Mouse (Mus musculus) inflammation-experienced regulatory T-cells, adult 6 months (primary cell): Measurements from ENCODE around the gene Slc9a8. TPM values are rescaled to one million over a fixed set of nuclear protein-coding genes. Genes with fewer than 3 reads are reported as not detected.
A peak's percentile ranks its signal among the peaks of the same experiment; 100 is the strongest.
"Not testable (repeated sequence)": the region's sequence is repeated elsewhere in the genome, so short reads cannot be mapped to it uniquely, and the experiment has no call there.

Experiments
- ATAC-seq: one replicate; pipeline ENCODE4 v1.8.0; 2017
- polyA plus RNA-seq, 3 experiments: library from polyadenylated mRNA; unstranded; fragments of 100-300 nt; shearing (Covaris generic); gene quantifications; one replicate each; pipeline ENCODE4 v1.2.1; 2017

The Slc9a8 gene
- 10 to 100 TPM; 28.6 to 62.5 (median 41.6) TPM for polyA plus RNA-seq

- ATAC-seq = peak; percentile 76
Measured at GRCm38 (mm10) chr2:167421330-167422149, at the start of gene Slc9a8. Slc9a8 (plus strand) TSS chr2:167421712.

DNA sequence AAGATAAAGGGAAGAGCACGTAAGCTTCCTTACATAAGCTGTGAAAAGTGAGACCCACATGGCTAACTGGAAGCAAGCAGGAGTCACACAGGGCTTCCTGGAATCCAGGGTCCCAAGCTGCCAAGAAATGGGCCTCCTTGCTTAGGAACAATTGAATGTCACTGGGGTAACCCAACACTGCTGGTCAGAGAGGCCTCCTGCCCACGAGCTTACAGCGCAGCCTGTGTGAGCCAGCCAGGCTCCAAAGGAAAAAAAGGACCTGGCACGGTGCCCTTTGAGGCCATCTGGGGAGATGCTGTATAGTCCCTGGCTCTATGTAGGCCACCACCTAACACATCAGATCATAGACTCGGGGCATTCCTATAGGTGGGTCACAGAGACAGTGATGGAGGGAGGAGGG, 48.2 kb upstream of the Slc9a8 start:
- ATAC-seq = no peak

DNA sequence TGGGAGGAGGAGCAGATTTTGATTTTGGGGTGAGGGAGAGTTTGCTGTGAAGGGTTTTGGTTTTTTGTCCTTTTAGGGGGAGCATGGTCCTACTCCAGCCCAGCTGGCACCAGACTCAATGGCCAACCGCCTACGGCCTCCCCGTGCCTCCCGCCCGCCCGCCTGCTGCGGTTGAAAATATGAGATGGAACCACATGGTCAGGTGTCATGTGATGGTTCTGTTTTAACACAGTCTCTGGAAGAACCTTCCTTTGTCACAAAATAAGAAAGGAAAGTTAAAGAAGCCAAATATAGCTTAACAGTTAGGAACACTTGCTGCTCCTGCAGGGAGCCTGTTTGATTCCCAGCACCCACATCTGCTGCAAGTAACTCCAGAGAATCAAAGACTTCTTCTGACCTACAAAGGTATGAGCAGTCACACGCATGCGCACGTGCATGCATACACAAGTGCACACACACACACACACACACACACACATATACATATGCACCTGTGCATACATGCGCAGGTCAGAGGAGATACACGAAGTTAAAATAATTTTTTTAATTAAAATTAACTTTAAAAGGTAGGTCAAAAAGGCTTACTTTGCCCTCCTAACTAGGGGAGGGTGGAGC, 47.2 kb upstream of the Slc9a8 start:
- no peak for ATAC-seq

GRCm38 (mm10) chr2:167375135-167375534, 46.4 kb upstream of the Slc9a8 start:
- no peak for ATAC-seq

- no peak for ATAC-seq
Measured at GRCm38 (mm10) chr2:167375688-167376087, 45.8 kb upstream of the Slc9a8 start.

GRCm38 (mm10) chr2:167376160-167376564, 45.4 kb upstream of the Slc9a8 start:
- ATAC-seq = no peak

GRCm38 (mm10) chr2:167377697-167378096, 43.8 kb upstream of the Slc9a8 start:
- ATAC-seq = no peak

- no peak for ATAC-seq
Measured at GRCm38 (mm10) chr2:167378972-167379371, 42.5 kb upstream of the Slc9a8 start.

DNA sequence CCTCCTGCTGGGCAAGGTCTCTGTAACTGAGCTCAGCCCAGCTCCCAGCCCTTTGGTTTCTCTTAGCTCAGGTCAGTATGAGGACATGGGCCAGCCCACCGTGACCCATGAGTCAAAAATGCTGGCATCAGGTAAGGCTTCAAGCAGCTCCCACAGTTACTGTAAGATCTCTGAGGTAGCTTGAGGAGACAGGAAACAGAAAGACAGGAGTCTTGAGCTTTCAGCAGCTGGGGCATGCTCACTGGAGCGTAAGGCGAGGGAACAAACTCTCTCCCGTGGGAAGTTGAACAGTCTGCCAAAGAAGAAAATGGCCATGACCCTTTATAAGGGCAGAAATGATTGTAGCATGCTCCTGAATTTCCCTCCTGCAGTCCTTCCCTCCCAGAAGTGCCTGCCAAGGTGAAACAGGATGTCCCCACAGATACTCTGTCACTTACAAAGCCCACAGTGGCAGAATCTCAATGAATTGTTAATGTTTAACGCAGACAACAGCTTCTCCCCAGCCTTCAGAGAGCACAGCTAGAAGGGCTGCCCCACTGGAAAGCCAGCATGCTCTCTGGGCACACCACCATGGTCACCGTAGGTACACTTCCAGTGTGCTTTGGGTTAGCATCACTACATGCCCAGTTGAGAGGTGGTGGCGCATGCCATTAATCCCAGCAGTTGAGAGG, 40.8 kb upstream of the Slc9a8 start:
- no peak for ATAC-seq

DNA sequence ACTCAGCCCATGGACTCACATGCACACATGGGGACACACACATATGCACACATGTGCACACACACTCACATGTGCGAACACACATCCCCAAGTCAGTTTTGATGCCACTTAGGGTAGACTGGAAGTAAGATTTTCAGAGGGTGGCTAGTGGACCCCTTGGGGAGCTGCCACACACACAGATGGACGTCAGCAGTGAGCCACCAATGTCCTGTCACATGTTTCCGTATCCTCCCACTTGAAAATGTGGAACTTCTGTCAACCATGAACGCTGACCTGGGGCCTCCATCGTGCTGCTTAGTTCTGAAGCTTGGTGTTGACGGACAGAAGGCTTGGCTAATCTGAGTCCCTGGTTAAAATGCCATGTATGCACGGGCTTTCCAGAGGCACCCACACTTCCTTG, 39.9 kb upstream of the Slc9a8 start:
- ATAC-seq = no peak

- ATAC-seq = no peak
Measured at GRCm38 (mm10) chr2:167382389-167382788, 39.1 kb upstream of the Slc9a8 start.

GRCm38 (mm10) chr2:167383666-167384083, 37.8 kb upstream of the Slc9a8 start:
- no peak for ATAC-seq

- ATAC-seq = no peak
Measured at GRCm38 (mm10) chr2:167386456-167386855, 35.1 kb upstream of the Slc9a8 start.

GRCm38 (mm10) chr2:167386998-167387397, 34.5 kb upstream of the Slc9a8 start:
- no peak for ATAC-seq

GRCm38 (mm10) chr2:167394426-167394825, 27.1 kb upstream of the Slc9a8 start:
- ATAC-seq = no peak

DNA sequence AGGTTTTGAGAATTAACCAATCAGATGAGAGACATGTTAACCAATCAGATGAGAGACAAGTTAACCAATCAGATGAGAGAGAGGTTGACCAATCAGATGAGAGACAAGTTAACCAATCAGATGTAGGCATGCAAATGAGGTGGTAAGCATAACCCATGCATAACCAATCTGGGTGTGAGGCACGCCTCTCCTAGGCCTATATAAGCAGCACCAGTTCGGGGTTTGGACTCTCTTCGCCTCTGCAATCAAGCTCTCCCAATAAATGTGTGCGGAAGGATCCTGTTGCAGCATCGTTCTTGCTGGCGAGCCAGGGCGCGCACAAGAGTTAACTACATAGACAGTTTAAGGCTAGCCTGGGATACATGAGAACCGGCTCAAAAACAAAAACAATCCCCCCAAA, 25.1 kb upstream of the Slc9a8 start:
- ATAC-seq = not testable (repeated sequence)

DNA sequence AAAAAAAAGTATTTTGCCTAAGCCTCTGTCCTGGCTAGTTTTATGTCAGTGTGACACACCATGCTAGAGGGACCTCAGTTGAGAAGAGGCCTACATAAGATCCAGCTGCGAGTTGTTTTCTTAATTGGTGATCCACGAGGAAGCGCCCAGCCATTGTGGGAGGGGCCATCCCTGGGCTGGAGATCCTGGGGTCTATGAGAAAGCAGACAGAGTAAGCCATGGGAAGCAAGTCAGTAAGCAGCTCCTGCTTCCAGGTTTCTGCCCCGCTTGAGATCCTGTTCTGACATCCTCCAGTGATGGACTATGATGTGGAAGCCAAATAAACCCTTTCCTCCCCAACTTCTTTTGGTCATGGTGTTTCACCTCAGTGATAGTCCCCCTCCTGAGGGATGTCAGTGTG, 22.5 kb upstream of the Slc9a8 start:
- ATAC-seq = no peak

DNA sequence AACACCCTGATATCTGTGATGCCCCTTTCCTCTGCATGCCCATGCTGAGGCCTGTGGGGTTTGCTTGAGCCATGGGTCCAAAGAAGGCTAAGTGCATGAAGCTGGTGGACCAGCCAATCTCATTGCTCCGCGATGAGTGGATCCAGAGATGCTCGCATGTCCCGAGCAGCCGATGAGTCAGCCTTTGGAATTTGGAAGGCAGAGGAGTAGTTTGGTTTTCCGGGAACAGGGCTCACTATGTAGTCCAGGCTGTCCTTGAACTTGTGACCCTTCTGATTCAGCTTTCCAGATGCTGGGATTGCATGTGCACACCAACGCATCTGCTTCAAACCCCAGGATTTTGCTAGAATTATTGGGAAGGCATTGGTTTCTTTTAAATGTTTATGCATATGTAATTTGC, 21.9 kb upstream of the Slc9a8 start:
- no peak for ATAC-seq

DNA sequence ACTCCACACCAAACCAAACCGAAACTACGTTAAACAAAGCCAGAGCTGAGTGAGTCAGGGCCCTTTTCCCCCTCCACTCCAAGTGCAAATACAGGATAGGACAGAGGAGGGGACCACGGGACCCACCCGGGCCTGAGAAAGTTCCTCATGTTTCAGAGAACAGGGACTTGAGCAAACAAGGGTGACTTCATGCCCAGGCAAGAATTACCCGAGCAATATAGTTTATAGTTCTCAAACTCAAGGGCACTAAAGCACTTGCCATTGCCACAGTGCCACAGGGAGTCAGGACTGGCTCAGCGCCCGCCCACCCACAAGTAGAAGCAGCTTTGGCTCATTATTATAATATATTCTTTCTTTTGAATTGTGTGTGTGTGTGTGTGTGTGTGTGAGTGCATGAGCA, 18.4 kb upstream of the Slc9a8 start:
- no peak for ATAC-seq

DNA sequence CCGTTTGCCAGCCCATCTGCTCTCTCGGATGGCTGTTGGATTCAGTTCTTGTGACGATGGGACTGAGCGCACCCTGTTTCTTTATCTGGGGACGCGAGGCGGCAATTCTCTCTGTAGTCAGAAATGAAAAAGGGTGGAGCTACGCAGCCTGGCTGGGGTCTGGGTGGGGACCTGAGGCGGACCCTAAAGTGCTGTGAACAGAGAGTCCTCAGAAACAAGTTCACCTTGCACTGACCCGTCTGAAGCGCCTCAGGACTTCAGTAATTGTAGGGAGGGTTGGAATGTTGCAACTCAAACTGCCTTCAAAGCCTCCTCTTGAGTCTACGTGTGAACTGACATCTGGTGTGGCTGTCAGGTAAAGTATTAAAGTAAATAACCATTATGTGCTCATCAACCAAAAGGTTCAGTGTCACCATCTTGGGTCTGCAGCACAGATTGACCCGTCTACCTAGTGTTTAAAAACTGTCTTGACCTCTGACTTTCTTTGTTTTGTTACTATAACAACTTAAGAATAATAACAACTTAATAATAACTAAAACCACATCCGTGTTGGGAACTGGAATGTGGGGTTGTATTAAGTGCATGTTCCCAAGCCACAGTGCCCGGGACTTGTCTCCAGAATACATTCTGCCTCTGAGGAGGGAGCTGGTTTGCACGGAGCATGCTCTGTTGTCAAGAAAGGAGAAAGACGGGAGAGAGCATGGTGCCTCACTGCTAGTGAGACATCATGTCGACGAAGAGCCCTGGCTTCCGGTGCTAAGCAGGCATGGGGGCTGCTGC, 16.2 kb upstream of the Slc9a8 start:
- ATAC-seq = no peak

DNA sequence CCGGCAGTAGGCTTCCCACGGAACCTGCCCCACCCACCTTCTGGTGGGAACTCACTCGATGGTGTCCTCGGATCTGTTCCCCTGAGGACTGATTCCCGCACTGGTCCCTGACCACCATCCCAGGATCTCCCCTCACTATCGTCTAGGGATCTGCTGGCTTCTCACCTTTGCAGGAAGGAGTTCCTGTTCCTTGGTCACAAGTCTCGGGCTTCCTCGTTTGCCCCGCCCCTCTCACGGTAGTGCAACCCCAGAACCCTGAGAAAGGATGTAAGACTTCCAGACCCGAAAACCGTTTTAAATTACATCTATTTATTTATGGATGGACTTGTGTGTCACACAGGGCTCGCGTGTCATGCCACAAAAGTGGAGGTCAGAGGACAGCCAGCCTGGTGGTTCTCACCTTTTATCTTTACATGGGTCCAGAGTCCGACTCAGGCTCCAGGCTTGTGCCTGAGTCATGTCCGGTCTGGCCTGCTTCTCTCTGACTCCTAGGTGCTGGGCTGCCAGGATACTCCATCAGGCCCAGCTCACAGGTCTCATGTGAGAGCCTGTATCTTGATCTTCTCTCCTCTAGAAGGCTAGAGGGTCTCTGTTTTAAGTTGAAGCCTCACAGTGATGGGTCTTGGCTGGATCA, 14.1 kb upstream of the Slc9a8 start:
- no peak for ATAC-seq

GRCm38 (mm10) chr2:167414461-167414860, 7.1 kb upstream of the Slc9a8 start:
- no peak for ATAC-seq
